Mouse (Mus musculus) liver, embryonic 16.5 days (tissue): ENCODE results near the gene Rdh13. TPM values are rescaled to one million over a fixed set of nuclear protein-coding genes. Genes with fewer than 3 reads are reported as not detected.

ENCODE experiments used
- ATAC-seq: fragments of 200-750 bp; cut with Nextera tagmentation; 2 replicates; pipeline ENCODE4 v1.8.0; 2017; ENCODE audit warnings: low read depth, mild to moderate bottlenecking, moderate number of reproducible peaks, moderate library complexity
- H3K27ac ChIP-seq: fragments of 300-500 bp; sonication (generic); 2 replicates; pipeline ENCODE4 v1.5.1; 2014; ENCODE audit warnings: mild to moderate bottlenecking, low read length
- H3K27me3 ChIP-seq: fragments of 300-500 bp; sonication (generic); 2 replicates; pipeline ENCODE4 v1.6.1; 2014; ENCODE audit warnings: low read depth, low read length, mixed read lengths; ENCODE audit not compliant: control insufficient read depth, insufficient read depth
- H3K36me3 ChIP-seq: fragments of 300-500 bp; sonication (generic); 2 replicates; pipeline ENCODE4 v1.6.1; 2014; ENCODE audit warnings: mild to moderate bottlenecking; ENCODE audit not compliant: control insufficient read depth, insufficient read depth
- H3K4me1 ChIP-seq: fragments of 300-500 bp; sonication (generic); 2 replicates; pipeline ENCODE4 v1.6.1; 2014; ENCODE audit warnings: low read depth, low read length, mixed read lengths; ENCODE audit not compliant: control insufficient read depth
- H3K4me2 ChIP-seq: fragments of 300-500 bp; sonication (generic); 2 replicates; pipeline ENCODE4 v1.6.1; 2014; ENCODE audit warnings: low read depth, low read length, mixed read lengths
- H3K4me3 ChIP-seq: fragments of 300-500 bp; sonication (generic); 2 replicates; pipeline ENCODE4 v1.5.1; 2014; ENCODE audit warnings: low read depth, mild to moderate bottlenecking, low read length
- H3K9ac ChIP-seq: fragments of 300-500 bp; sonication (generic); 2 replicates; pipeline ENCODE4 v1.6.1; 2014; ENCODE audit warnings: low read depth, low read length
- H3K9me3 ChIP-seq: fragments of 300-500 bp; sonication (generic); replicated peaks from 2 replicates; pipeline ENCODE4 v1.6.1; 2016; ENCODE audit warnings: low read length; ENCODE audit not compliant: control insufficient read depth
- WGBS: fragments of 180-500 bp; shearing (Covaris S2); extraction: QIAGEN DNeasy Blood & Tissue Kit; methylation state at CpG from one replicate; pipeline ENCODE4 v1.1.7; 2014; ENCODE audit not compliant: insufficient replicate concordance; 5-methylcytosine and 5-hydroxymethylcytosine counted together
- polyA plus RNA-seq: library from polyadenylated mRNA; unstranded; fragments of >200 nt; fragmentation: Nextera tagmentation; extraction: Ambion mirVana; gene quantifications from 2 replicates; pipeline ENCODE4 v1.2.1, GENCODE M21; 2015

The Rdh13 gene
- polyA plus RNA-seq, 1 experiment from 2014 or later: 4.3 TPM

DNA sequence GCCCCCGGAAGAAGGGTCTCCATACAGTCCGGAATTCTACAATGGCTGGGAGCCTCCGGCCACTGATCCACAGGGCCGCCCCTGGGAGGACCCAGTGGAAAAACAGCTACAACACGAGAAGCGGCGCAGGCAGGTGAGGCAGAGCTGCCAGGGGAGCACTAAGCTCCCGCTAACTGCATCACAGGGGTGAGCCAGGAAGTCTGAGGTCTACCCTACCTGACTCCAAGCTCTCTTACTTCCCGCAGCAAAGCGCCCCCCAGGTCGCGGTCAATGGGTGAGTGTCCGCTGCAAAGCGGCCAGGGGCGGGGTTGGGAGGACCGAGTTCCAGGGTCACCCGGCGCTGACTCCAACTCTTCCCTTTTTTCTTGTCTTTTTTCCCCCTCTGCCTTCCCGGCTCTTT lies 28.5 kb upstream of the Rdh13 start:
- ATAC-seq: no peak
- Histone ChIP-seq H3K27ac (no peak overlapping the region), H3K27me3 (peaks cover 53% of the 10 kb centered on the region), H3K4me2 (no peak overlapping the region), H3K9me3 (no peaks in the 10 kb centered on the region), H3K9ac (no peak overlapping the region), H3K36me3 (no peaks in the 10 kb centered on the region), H3K4me1 (no peaks in the 10 kb centered on the region; the same call in 1 of the 2 replicates), H3K4me3 (no peak overlapping the region)
- 16% methylated on average over 19 of the region's 19 CpGs for WGBS

DNA sequence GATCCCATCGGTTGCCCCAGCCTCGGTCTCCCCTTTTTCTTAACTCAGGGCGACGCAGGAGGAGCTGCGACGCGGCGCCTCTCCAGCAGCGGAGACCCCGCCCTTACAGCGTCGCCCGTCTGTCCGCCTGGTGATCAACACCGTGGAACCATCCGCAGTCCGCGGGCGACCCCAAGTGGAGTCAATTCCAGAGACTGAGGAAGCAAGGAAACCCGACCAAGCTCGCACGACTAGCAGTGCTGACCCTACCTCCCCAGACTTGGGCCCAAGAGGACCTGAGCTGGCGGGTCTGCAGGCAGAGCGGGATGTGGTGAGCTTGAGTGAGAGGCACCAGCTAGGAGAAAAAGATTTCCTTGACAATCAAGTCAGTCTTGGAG lies 25.7 kb upstream of the Rdh13 start:
- Histone ChIP-seq H3K36me3 (no peaks in the 10 kb centered on the region), H3K4me3 (peak overlapping the region; percentile 14), H3K9me3 (no peaks in the 10 kb centered on the region), H3K27ac (no peak overlapping the region), H3K27me3 (peaks cover 32% of the 10 kb centered on the region), H3K4me1 (no peaks in the 10 kb centered on the region; the same call in 1 of the 2 replicates), H3K9ac (no peak overlapping the region), H3K4me2 (peak overlapping the region; percentile 38)
- peak; percentile 64 for ATAC-seq
- WGBS: 4% methylated on average over 24 of the region's 24 CpGs

DNA sequence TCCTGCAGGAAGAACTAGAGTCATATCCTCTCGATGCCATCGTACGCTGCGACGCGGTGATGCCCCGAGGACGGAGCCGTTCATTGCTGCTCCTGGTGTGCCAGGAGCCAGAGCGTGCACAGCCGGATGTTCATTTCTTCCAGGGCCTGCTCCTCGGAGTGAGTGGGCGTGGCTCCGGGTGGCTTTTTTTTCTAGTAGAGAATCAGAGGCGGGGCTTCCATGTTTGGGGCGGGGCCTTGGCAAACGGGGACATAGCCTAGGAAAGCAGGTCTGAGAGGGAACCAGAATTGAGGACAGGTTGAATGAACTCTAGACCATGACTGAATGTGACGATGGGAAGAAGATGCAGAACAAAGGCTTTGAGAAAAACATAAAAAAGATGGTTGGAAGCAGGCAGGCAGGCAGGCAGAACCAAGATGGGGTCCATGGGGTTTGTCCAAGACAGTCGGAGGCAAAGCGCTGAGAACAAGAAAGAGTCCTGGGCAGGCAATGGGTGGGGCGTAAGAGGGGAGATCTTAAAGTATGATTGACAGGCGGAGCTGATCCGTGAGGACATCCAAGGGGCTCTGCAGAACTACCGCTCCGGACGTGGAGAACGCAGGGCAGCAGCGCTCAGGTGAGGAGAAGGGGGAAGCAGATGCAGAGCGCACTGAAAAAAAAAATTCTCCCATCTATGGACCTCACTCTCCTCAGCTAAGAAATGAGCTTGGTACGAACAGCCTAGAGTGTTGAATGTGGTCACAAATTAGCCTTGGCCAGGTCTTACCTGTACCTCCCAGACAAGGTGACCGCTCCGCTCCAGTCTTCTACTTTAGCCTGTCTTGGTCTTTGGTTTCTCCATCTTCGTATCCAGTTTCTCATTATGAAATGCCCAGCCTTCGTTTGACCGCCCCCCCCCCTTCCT lies 25.1 kb upstream of the Rdh13 start:
- WGBS: 7% methylated on average over 35 of the region's 35 CpGs
- ATAC-seq: peak; percentile 21; the same call in 1 of the 2 replicates
- Histone ChIP-seq H3K4me2 (peak overlapping the region; percentile 38), H3K4me1 (no peaks in the 10 kb centered on the region; the same call in 1 of the 2 replicates), H3K4me3 (peak overlapping the region; percentile 14), H3K9me3 (no peaks in the 10 kb centered on the region), H3K27ac (no peak overlapping the region), H3K9ac (no peak overlapping the region), H3K36me3 (no peaks in the 10 kb centered on the region), H3K27me3 (peaks cover 29% of the 10 kb centered on the region)

DNA sequence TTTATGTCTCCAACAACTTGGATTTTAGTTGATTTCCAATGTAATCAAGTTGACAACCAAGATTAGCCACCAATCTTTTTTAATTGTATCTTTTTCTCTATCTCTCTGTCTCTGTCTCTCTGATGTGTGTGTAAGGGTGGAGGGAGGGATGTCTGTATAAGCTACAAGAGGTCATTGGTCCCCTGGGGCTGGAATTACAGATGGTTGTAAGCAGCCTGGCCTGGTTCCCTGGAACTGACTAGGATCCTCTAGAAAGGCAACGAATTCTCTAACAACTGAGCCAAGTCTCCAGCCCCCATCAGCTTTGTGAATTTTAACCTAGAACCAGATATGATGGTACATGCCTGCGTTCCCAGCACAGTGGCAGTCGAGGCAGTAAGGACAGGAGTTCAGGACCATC lies 22.4 kb upstream of the Rdh13 start:
- Histone ChIP-seq H3K4me2 (no peak overlapping the region), H3K9me3 (no peaks in the 10 kb centered on the region), H3K27me3 (peaks cover 16% of the 10 kb centered on the region), H3K4me3 (no peak overlapping the region), H3K9ac (no peak overlapping the region), H3K4me1 (no peaks in the 10 kb centered on the region; the same call in 1 of the 2 replicates), H3K27ac (no peak overlapping the region), H3K36me3 (no peaks in the 10 kb centered on the region)
- WGBS: 56% methylated on average over 3 of the region's 3 CpGs
- ATAC-seq: no peak

DNA sequence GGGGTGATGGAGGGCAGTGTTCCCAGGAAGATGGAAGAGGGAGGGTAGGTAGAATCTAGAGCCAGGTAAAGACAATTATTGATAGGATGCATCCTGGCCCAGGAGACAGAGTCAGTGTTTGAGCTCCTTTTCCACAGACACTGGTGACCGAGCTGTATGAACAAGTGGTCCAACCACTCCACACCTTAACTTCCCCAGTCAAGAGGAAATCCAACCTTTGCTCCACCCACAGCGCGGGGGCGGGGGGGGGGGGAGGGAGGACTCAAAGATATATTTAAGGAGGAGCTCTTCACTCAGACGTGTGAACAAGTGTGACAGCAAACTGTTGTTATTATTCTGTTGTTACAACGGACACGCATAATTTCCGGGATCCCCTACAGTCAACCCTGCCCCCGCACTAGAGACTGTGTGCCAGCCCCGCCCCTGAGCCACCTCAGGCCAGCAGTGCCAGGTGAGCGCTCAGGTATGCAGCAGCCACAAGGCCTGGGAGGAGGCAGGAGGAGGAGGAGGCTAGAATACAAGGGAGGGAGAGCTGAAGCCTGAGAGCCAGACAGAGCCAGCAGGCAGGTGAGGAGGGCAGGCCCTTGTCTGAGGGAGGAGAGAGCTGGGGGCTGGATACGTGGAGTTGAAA lies 18.9 kb upstream of the Rdh13 start:
- Histone ChIP-seq H3K4me3 (no peak overlapping the region), H3K27ac (no peak overlapping the region), H3K27me3 (no peaks in the 10 kb centered on the region), H3K36me3 (no peaks in the 10 kb centered on the region), H3K4me1 (no peaks in the 10 kb centered on the region; the same call in 1 of the 2 replicates), H3K9ac (no peak overlapping the region), H3K4me2 (no peak overlapping the region), H3K9me3 (no peaks in the 10 kb centered on the region)
- ATAC-seq: no peak
- 10% methylated on average over 11 of the region's 12 CpGs for WGBS

DNA sequence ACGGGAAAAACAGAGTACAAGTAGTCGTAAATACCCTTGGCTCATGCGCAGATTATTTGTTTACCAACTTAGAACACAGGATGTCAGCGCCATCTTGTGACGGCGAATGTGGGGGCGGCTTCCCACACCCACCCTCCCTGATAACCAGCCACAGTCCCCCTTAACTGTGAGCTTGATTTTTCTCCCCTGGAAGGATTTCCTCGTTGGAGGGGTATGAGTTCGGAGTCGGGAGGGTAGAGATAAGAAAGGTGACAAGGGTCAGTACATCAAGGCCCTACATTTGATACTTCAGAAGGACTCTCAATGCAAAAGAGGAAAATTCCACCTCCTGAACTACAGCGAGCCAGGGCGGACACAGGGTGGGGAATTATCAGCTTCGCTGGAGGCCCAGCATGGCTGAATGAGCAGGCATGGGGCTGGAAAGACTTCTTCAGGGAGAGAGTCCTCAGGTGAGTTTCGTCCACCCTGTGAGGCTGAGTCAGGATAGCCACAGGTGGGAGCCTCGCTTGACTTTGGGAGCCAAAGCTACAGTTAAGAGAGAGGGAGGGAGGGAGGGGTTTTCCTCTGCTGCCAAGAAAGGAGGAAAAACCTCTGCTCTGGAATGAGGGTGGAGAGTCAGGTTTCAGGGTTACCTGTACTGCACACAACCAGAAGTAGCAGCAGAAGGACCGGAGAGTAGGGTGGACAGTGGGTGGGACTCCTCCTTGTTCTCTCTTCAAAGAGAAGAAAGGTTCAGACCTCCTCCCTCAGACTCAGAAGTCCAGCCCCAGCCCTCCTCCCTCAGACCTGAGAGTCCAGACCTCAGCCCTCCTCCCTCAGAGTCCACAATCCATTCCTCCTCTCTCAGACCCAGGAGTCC lies 15.4 kb upstream of the Rdh13 start, which contains the start of gene Eps8l1:
Eps8l1 (plus strand) TSS at position 99 of the 859 bp plus-strand sequence.
- Histone ChIP-seq H3K27me3 (no peaks in the 10 kb centered on the region), H3K4me2 (peak within 1 kb of the TSS; percentile 33), H3K4me3 (peak within 1 kb of the TSS; percentile 51), H3K9me3 (no peaks in the 10 kb centered on the region), H3K4me1 (no peaks in the 10 kb centered on the region; the same call in 1 of the 2 replicates), H3K36me3 (no peaks in the 10 kb centered on the region), H3K9ac (peak within 1 kb of the TSS; percentile 63), H3K27ac (peak within 1 kb of the TSS; percentile 79)
- peak; percentile 66 for ATAC-seq
- WGBS: 49% methylated on average over 13 of the region's 16 CpGs

DNA sequence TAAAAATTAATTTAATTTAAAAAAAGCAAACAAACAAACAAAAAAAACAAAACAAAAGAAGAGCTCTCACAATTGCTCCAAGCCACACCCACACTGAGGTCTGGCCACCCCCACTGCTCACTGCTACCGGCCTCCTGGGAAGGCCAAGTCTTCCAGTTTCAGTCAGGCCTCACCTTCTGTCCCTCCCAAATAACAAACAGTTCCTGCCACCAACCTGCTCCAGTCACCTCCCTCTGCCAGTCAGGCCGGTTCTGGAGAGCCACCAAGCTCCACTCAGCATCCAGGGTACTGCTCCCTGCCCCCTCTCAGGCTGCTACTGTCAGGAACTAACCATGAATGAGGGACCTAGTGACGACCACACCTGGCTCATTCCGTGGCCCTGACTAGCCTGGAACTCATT lies 7.2 kb upstream of the Rdh13 start:
- no peaks in the 10 kb centered on the region for H3K9me3 ChIP-seq
- H3K27ac ChIP-seq: no peak overlapping the region
- H3K36me3 ChIP-seq: no peaks in the 10 kb centered on the region
- H3K4me1 ChIP-seq: no peaks in the 10 kb centered on the region; the same call in 1 of the 2 replicates
- 22% methylated on average over 4 of the region's 4 CpGs for WGBS
- H3K4me2 ChIP-seq: no peak overlapping the region
- no peaks in the 10 kb centered on the region for H3K27me3 ChIP-seq
- no peak overlapping the region for H3K9ac ChIP-seq
- ATAC-seq: no peak
- no peak overlapping the region for H3K4me3 ChIP-seq

DNA sequence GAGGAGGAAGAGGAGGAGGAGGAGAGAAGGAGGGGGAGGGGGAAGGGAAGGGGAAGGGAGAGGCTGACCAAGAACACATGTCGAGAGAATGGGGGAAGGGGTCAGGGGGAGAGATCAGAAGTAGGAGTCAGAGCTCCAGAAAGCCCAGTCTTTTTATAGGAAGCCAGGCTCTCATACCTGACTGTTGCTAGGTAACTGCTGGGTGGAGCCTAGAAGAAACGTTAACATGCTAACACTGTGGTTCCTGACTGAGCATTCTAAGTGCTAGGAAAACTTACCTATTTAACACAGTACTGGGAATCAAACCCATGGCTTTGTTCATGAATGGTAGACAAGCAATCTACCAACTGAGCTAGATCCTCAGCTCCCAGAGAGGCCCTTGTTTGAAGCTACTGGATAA lies 3.8 kb upstream of the Rdh13 start:
- Histone ChIP-seq H3K4me3 (no peak overlapping the region), H3K4me2 (no peak overlapping the region), H3K27me3 (no peaks in the 10 kb centered on the region), H3K9ac (no peak overlapping the region), H3K27ac (no peak overlapping the region), H3K4me1 (peaks cover 6% of the 10 kb centered on the region; the same call in 1 of the 2 replicates), H3K36me3 (no peaks in the 10 kb centered on the region), H3K9me3 (no peaks in the 10 kb centered on the region)
- no peak for ATAC-seq
- WGBS: 3% methylated on average over 2 of the region's 2 CpGs
